Mouse (Mus musculus): ENCODE data around the gene Vsnl1. TPM values are rescaled to one million over a fixed set of nuclear protein-coding genes. Genes with fewer than 3 reads are reported as not detected.

Gene Vsnl1
- total RNA-seq, 2 experiments from 2014 or later = 32.4 to 53.0 TPM

DNA sequence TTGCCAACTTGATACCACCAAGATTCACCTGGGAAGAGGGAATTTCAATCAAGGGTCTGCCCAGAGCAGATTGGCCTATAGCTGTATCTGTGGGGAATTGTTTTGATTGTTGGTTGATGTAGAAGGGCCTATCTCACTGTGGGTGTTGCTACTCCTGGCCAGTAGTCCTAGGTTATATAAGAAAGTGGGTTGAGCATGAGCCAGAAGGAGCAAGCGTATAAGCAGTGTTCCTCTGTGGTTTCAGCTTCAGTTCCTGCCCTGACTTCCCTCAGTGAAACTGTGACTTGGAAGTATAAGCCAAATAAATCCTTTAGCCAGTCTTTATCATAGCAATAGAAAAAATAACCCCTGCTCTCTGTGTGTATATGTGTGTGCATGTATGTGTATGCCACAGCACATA lies 51.7 kb downstream of the Vsnl1 start:
- no peak for DNase-seq

DNA sequence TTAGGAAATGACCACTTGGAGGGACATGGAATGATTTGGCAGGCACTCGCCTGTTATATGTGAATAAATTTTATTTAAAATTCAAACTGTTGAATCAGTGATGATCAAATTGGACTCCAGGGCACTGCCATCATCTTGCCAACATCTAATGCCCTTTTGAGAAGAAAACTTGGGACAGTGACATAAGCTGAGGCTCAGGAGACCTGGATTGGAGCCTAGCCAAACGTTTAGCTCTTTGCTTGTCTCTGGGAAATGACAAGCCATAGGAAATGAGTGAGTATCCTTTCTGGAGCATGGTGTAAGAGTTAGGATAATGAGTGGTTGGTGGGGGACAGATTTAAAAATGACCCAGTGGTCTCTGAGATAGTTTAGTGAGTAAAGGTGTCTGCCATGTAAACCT lies 57.0 kb downstream of the Vsnl1 start:
- DNase-seq = no peak

DNA sequence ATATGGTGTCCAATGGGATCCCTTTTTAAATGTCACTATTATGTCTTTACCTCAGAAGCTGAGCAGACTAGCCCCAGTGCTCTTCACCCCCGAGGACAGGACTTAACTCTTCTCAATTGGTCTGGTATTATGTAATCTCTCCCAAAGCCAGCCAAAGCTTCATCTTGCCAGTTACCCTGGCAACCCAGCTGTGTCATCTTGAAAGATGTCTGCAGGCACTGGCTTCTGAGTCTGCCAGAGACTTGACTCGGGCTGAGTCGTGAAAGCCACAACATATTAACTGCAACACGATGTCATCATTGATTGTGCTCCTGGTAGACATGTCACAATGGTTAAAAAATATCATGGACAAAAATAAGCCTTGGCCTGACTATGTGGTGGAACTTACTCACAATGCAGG lies 66.4 kb downstream of the Vsnl1 start:
- DNase-seq = peak; percentile 59

DNA sequence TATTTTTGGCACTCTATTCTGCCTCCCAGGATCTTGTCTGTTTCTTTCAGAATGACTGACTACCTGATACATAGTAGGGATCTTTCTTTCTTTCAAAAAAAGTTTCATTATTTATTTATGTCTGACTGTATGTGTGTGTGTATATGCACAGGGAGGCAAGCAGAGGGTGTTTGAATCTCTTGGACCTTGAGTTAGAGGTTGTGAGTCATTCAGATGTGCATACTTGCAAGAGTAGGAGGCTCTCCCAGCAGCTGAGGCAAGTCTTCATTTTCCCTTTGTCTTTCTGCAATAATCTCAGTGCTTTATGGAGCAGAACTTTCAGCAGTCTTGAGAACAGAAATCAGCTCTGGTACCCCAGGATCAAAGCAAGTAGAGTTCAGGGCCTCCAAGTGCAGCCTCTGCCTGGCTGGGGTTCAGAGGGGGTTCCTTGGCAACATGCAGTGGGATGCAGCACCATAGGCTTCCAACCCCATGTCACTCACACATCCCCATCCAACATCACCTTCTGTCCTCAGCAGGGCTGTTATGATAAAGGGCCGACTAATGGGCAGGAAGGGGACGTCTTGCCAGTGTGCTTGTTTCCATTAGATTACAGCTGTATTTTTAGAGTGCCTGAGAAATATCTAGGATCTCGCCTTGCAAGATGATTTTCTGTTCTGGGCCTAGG lies 69.2 kb downstream of the Vsnl1 start:
- no peak for DNase-seq

DNA sequence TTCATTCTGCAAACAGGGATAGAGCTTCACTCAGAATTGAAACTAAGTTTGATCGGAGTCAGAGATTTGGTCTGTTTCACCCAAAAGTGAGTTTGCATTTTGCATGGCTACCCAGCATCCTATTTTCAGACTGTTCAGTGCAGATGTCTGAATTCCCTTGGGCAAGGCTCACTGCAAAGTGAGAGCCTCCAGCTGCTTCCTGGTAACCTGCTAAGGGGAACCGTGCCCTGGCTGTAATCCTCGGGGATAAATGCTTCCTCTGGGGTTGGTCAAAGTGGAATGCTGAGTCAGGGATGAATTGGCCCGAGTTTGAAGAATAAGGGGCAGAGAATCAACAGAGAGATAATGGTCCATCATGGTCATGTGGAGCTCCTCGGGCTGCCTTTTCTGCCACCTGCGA lies 71.5 kb downstream of the Vsnl1 start:
- no peak for DNase-seq

DNA sequence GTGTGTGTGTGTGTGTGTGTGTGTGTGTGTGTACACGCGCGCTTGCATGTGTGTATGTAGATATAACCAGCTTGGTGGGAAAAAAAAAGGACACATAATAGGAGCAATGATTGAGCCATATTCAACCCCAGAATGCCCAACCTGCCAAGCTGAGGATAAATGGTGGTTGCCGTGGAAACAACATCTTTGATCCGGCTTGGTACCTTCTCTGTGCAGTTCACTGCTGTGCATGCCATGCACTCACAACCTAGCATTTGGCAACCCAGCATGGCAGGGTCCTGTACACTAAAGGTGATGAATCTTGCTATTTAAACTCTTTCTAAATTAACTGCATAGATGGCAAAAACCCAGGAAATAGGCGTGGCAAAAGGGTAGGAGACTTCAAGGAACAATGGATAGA lies 74.0 kb downstream of the Vsnl1 start:
- DNase-seq = no peak

DNA sequence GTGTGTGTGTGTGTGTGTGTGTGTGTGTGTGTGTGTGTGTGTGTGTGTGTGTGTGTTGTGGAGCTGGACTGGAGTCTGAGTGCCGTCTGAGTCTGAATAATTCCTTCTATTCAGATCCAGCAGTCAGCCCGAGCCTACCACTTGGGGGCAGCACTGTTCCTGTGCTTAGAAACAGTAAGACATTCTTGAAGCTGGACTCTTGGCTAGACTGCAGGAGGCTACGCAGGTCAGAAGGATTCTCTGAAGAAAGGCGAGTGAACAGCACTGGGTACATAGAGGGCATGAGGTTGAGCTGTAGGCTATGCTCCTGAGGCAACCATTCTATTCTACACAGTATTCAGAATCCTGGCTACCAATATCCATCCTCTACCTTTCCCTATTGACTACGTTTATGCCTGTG lies 85.5 kb downstream of the Vsnl1 start:
- peak; percentile 87 to 89 for DNase-seq

DNA sequence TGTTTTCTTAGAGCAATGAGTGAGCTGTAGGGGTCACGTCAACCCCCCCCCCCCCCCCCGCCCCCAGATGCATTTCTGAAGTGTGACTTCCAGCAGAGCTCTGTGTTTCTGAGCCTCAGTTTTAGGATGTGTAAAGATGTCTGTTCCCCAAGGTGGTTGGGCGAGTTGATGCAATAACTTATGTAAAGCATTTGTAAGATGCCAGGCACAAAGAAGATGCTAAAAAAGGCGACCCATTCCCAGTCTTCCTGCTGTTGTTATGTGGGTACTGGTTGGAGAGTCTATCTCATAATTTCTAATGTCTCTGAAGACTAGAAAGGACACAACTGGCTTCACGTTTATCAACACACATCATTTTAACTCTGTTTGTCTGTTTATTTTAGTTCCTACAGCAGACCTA lies 86.5 kb downstream of the Vsnl1 start:
- DNase-seq = no peak

DNA sequence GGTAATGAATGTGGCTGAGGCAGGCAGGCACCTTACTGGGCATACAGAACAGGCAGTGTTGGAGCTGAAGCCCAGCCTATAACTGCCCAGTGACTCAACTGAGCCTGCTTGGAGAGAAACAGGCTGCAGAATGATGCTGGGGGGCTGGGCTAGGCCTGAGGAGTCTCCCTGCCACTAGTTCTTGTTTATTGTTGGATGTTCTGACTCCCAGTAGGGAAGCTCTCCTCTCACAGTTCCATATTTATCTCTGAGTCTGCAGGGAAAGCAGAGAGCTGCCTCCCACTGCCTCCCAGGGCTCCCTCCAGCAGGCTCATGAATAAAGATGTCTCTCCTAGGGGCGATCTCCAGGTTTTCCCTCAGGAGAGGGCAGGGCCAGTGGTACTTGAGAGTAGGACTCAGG lies 88.0 kb downstream of the Vsnl1 start:
- no peak for DNase-seq

DNA sequence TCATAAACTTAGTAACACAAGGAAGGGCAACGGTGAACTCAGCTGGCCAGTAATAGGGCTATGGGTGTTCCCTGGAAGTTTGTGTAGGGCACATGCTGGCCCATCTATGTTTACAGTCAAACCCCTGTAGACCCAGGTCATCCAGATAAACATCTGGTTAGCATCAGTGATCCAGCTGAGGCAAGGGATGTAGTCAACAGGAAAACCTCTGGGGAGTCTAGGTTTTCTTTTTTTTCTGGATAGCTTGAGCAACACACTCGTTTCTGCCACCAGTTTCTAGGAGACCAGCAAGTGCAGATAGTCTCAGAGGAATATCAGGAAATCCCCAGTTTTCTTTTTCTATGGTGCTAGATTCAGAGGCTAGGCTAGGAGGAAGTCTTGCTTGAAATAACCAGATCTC lies 90.5 kb downstream of the Vsnl1 start:
- no peak for DNase-seq

DNA sequence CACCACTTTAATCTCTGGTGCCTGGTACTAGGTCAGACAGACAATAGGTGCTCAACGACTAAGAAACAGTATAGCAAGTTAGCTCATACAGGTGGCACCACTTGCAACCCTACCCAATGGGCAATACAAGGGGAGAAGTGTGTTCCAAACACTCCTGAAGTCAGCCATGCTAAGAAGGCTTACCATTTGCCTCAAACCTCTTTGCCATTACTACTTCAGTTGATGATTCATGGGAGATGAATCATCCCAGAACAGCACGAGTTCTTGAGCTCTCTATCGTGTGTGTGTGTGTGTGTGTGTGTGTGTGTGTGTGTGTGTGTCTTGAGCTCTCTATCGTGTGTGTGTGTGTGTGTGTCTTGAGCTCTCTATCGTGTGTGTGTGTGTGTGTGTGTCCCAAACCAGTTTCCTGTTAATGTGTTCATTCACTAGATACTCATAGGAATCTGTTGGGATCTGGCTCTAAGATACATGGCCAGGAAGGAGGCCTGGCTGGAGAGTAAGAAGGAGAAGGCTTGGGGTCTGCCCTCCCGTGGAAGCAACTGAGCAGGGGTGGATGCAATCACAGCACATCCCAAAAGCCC lies 94.3 kb downstream of the Vsnl1 start:
- peak in 1 of 2 experiments; percentile 37 for DNase-seq

DNA sequence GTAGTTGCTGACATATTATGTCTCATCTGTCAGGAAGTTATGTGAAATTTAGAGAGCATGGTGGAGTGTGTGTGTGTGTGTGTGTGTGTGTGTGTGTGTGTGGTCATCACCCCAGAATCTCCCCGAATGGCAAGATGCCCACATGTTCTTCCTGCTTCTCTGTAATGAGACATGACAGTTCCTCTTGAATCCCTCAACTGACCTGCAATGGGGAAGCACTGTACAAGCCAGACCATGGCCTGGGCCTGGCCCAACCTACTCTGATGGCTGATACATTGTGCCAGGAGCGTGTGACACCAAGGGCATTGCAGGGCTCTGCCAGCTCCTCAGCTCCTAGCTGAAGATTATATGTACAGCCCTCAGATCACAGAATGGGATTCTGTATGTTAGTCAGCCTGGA lies 98.2 kb downstream of the Vsnl1 start:
- DNase-seq = peak in 1 of 2 experiments; percentile 16

DNA sequence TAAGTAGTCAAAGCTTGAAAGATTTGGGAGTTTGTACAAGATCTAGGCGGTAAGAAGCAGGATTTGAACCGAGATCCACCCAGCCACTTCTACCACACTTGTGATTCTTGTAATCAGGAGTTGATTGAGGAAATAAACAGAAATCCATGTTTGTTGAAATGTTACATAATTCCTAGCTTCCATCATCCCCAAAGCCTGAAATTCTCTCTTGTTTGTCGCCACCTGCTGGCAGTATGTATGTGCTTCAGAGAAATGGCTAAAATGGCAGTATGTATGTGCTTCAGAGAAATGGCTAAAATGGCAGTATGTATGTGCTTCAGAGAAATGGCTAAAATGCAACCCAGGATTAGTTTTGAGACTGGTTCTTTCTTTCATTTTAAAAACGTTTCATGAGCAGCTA lies 99.6 kb downstream of the Vsnl1 start:
- peak; percentile 73 to 74 for DNase-seq

DNA sequence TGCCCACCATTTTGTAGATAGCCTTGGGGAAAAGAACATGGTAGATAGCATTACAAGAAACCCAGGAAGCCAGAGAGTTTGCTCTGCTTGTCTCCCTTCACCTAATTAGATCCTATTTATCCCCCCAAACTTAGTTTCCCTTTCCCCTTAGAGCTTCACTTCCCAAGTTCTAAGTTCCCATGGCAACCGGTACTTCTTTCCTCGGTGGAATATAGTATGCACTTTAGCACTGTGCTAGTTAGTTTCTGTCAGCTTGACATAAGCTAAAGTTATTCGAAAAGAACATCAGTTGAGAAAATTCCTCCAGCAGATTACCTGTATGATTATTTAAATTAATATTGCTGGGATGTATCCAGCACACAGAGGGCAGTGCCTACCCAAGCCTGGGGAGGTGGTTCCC lies 109.9 kb downstream of the Vsnl1 start:
- DNase-seq = no peak

DNA sequence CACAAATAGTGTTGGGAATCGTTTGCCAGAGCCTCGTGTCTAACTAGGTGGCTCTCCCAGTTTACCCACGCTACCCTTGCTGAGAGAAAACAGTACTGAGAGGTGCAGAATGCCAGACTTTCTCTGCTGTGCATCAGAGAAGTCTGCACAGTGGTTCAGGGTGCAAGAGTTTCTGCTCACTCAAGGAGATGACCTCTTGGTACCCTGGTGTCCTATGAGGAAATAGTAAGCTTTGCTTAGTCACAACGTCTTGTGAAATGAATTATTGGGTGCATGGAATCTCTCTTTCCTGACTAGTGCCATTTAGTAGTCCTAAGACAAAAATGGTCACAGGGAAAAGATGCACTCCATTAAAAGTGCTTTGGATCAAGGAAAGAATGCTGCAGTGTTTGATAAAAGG lies 111.9 kb downstream of the Vsnl1 start:
- DNase-seq = no peak

DNA sequence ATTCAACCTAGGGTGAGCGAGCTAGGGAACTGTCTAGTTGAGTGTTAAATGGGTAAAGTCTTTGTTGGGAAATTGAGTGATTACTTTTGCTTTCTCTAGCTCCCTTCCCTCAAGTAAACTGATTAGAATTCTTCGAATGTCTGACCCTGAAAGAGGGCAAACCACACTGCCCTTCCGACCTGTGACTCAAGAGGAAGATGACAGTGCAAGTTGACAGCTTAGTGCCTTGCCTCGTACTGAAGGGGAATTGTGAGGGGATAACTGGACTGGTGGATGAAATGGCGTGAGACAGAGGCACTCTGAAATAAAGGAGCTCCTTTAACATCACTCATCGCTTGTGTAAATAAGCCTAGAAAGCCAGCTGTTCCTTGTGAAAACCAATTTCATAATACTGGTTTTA lies 118.7 kb downstream of the Vsnl1 start:
- DNase-seq = peak; percentile 43 to 56

DNA sequence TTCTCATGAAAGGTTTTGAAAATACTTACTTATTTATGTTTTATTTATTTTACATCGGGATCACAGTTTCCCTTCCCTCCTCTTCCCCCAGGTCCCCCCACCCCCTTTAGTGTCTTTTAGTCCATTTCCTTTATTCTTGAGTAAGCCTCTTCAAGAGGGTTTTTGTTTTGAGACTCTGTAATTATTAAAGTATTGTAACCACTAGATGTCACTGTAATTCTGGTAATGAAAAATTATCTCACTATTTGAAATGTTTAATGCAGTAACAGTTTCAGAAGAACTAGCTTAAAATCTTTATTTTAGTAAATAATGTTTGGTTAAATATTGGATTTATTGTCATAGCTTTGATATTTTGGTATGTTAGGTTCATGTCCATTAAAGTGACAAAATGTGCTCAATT lies 122.6 kb downstream of the Vsnl1 start:
- DNase-seq = no peak

DNA sequence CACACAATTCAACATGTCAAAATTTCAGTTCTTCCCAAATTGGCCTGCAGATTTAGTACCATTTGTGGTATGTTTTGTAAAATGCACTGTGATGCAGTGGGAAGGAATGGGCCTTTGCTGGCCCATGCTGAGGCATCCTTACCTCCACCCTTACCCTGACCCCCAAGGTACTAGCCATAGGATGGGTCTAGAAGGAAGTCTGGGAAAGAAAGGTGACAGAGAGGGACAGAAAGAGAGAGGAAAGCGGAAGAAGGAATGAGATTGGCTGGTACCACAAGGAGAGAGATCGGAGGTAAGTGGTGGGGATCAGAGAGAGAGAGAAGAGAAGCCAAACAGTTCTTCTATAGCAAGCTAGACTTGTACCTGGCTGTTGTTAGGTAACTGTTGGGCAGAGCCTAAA lies 125.3 kb downstream of the Vsnl1 start:
- no peak for DNase-seq

DNA sequence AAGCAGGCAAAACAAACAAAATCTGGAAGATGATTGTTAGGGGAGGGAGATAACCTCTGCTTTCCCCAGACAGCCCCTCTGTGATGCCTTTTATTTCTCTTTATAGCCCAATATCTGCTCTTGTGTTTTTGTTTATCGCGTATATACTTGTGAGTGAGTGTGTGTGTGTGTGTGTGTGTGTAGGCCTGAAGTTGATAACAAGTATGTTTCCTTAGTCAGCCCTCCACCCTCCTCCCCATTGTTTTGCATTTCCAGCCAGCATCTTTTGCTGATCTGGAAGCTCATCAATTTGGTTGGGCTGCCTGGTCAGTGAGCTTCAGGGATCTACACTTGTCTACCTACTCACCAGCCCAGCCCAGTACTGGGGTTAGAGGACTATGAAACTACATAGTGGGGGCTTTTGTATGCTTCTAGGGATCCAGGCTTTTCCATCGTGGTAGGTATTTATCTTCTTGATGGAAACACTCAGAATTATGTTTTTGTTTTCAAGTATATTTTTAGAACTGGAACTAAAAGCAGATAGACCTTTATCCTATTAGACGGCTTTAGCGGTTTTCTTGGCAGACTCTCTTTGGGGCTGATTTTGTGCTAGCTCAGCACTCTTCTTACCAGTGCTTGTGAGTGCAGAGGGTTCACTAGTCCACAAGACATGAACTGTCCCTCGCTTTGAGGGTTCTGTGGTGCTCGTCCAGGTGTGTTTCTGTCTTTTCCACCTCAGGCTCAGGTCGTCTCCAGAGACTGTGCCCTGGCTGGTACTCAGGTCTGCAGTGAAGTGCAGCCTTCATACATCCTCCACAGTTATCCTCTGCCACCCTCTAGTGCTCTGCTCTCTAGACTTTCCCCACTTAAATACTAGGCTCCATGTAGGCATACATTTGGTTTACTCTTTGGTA lies 129.4 kb downstream of the Vsnl1 start:
- DNase-seq = no peak

DNA sequence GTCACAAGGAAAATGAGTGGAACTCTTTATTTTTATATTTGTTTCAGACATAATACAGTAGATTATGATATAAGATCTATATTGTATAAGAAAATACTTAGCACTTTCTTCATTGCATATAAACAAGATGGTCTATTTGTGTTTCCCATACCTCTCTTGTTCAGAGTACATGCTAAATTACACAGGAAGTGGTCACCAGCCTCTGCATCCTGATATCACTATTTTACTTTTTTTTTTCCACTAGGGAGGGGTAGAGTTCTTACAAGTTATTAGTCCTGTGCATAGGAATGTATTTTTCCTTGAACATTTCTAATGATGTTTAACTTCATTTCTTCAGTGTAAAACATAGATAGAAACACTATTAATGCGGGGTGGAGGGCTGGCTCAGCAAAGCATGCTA lies 135.6 kb downstream of the Vsnl1 start:
- no peak for DNase-seq

DNA sequence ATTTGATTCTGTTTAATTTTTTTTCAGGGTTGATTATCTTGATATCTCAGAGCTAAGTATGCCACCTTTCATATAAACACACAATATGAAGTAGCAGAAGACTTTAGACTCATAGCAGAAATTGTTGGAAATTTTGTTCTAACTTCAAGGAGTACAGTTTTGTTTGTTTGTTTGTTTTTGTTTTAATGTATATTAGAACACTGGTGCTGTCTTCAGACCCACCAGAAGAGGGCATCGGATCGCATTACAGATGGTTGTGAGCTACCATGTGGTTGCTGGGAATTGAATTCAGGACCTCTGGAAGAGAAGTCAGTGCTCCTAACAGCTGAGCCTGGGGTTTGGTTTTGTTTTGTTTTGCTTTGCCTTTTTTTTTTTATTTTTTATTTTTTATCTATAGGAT lies 150.0 kb downstream of the Vsnl1 start:
- DNase-seq = no peak

DNA sequence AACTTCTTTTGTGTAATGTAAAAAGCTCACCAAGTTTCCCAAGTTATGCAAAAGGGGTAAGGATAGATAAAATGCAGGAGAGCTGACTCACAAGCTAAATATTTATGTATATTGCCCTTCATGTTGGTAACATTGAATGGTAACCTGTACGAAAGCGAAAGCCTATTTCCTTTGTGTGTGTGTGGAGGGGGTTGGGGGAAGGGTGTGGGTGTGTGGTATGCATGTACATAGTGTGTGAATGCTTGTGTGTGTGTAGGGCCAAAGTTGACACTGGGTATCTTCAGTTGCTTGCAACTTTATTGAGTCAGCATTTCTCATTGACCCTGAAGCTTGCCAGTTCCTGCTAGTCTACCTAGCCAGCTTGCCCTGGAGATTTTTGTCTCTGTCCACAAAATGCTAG lies 154.8 kb downstream of the Vsnl1 start:
- DNase-seq = no peak

DNA sequence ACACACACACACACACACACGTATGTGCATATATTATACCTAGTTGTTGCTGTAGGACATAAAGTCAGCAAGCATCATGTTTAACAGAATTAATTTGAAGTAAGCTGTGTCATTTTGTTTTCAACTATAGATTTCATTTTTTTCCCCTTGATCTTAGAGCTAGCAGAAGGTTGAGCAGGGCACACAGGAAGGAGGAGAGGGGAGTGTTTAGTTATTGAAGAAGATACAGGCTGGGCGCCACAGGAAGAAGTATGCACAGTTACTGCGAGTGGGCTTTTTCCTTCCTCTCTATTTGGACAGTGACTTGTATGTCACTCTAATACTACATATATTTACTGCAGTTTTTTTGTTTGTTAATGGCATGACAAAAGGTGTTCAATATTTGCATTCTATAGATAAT lies 156.5 kb downstream of the Vsnl1 start:
- DNase-seq = no peak

DNA sequence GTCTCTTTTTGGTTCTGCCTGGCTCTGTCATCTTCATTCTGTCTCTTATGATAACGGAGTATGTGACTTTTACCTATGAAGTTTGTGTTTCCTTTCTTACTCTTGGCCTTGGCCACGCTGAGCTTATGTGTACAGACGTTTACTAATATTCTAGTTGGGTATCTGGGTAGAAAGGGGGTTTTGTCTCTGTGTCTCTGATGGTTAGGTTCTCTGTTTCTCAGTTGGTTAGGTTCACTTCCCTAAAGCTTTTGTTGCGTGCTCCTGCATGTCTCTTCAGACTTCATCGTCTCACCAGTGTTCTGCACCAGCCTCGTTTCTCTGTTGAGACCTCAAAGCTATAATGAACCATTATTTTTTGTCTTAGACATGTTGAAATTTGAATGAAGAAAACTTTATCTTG lies 159.2 kb downstream of the Vsnl1 start:
- DNase-seq = no peak

Data from adrenal gland, postnatal 36 days (tissue).